Mouse (Mus musculus) bone marrow macrophage, adult 2 months (primary cell): Measurements from ENCODE around the gene Brsk1. TPM values are rescaled to one million over a fixed set of nuclear protein-coding genes. Genes with fewer than 3 reads are reported as not detected.

Experiments used
- H3K27ac ChIP-seq: 2 replicates; pipeline ENCODE4 v1.5.1; 2012; ENCODE audit warnings: low read depth, low read length; ENCODE audit not compliant: insufficient read depth
- H3K4me1 ChIP-seq: 2 replicates; pipeline ENCODE4 v1.6.1; 2012; ENCODE audit warnings: low read length; ENCODE audit not compliant: control insufficient read depth, insufficient read depth
- H3K4me3 ChIP-seq: 2 replicates; pipeline ENCODE4 v1.5.1; 2012; ENCODE audit warnings: mild to moderate bottlenecking, low read length, moderate library complexity; ENCODE audit not compliant: insufficient read depth
- CTCF ChIP-seq: IDR thresholded peaks from 2 replicates; pipeline ENCODE4 v1.5.1; 2012; ENCODE audit warnings: low read depth, mild to moderate bottlenecking, low read length, moderate library complexity
- POLR2A ChIP-seq: IDR thresholded peaks from 2 replicates; pipeline ENCODE4 v1.6.1; 2012; ENCODE audit warnings: mild to moderate bottlenecking, low read depth, low read length, borderline replicate concordance
- polyA plus RNA-seq: library from polyadenylated mRNA; stranded (reverse); fragments of >200 nt; gene quantifications from 2 replicates; pipeline ENCODE4 v1.2.4, GENCODE M21; 2012; ENCODE audit not compliant: missing spikeins, insufficient read depth, insufficient read length

The Brsk1 gene
- polyA plus RNA-seq, 1 experiment = not detected

GRCm38 (mm10) chr7:4654221-4654620 is 36.2 kb upstream of the Brsk1 start:
- Histone ChIP-seq H3K4me3 (peak overlapping the region; percentile 49), H3K27ac (peak overlapping the region; percentile 98), H3K4me1 (peaks cover 41% of the 10 kb centered on the region)
- no peak for TF ChIP-seq CTCF
- no peak for TF ChIP-seq POLR2A

GRCm38 (mm10) chr7:4655393-4655792 is 35.0 kb upstream of the Brsk1 start:
- no peak for TF ChIP-seq POLR2A
- Histone ChIP-seq H3K4me3 (peak overlapping the region; percentile 24), H3K4me1 (peaks cover 44% of the 10 kb centered on the region), H3K27ac (peak overlapping the region; percentile 98)

- Histone ChIP-seq H3K27ac (peak overlapping the region; percentile 98), H3K4me3 (peak overlapping the region; percentile 24; the same call in 1 of the 2 replicates), H3K4me1 (peaks cover 44% of the 10 kb centered on the region)
- TF ChIP-seq POLR2A = no peak
- TF ChIP-seq CTCF = no peak
Measured at GRCm38 (mm10) chr7:4655916-4656315, 34.5 kb upstream of the Brsk1 start.

- H3K4me3 ChIP-seq = peak overlapping the region; percentile 96
- no peak for TF ChIP-seq CTCF
- TF ChIP-seq POLR2A = no peak
- peaks cover 37% of the 10 kb centered on the region for H3K4me1 ChIP-seq
- H3K27ac ChIP-seq = peak overlapping the region; percentile 24
Measured at GRCm38 (mm10) chr7:4656818-4657217, 33.6 kb upstream of the Brsk1 start.

DNA sequence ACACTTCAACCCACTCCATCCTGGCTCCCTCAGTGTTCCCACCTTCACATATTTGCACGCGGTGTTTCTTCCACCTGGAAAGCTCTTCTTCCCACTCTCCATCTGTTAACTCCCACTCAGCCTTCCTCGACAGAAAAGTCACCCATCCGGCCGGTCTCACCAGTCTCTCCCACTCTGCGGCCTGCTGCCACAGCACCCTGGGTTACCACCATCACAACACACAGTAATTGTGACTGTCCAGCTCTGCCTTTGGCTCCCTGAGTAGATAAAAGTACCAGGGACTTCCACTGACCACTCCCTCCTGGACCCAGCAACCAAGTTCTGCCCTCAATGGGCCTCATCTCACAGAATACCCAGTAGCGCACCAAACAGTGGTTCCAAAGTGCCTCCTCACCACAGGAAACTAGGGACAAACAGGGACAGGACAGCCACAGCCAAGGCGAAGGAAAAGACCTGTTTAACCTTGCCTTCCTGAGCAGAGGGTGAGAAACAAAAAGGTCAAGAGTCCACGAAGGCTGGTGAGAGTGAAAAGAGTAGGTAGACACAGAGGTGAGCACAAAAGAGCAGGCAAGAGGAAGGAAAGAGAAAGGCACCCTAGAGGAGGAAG is 32.8 kb upstream of the Brsk1 start:
- H3K4me3 ChIP-seq = peak overlapping the region; percentile 96
- H3K27ac ChIP-seq = peak overlapping the region; percentile 75
- TF ChIP-seq POLR2A (no peak), CTCF (no peak)
- peaks cover 29% of the 10 kb centered on the region for H3K4me1 ChIP-seq

- H3K4me3 ChIP-seq = peak overlapping the region; percentile 96
- peak overlapping the region; percentile 75 for H3K27ac ChIP-seq
- H3K4me1 ChIP-seq = peaks cover 23% of the 10 kb centered on the region
- TF ChIP-seq CTCF (no peak), POLR2A (no peak)
Measured at GRCm38 (mm10) chr7:4658128-4658907, 32.1 kb upstream of the Brsk1 start.

DNA sequence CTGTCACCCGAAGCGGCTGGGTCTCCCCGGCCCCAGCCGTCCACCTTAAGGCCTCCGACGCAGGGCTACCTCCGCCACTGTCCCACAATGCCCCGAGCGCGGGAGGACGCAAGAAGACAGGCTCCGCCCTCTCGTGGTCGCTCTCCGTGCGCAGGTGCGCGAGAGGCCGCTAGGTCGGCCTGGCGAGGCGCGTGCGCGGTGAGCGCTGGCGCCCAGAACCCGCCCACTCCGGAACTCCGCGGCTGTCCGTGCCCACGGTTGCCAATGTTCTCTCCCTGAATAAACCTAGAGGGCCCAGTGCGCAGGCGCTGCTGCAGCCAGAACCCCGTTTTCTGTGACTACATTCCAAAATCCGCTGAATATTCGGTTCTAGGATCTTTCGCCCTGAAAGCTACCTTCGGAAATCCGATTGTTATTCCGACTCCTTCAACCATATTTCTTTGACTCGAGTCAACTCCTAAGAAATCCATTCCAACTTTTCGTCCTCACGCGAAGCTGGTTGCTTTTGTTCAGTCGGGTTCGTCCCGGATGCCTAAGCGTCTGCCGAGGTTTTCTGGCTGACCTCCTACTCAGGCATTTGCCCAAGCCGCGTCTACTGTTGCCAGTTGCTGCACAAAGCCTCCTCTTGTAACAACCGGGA is 31.4 kb upstream of the Brsk1 start, which contains the start of gene Ppp6r1:
Ppp6r1 (minus strand) TSS at position 108 of the 640 bp plus-strand sequence.
- Histone ChIP-seq H3K4me3 (peak within 1 kb of the TSS; percentile 96), H3K27ac (peak within 1 kb of the TSS; percentile 77), H3K4me1 (peaks cover 20% of the 10 kb centered on the region)
- no peak for TF ChIP-seq CTCF
- no peak for TF ChIP-seq POLR2A

DNA sequence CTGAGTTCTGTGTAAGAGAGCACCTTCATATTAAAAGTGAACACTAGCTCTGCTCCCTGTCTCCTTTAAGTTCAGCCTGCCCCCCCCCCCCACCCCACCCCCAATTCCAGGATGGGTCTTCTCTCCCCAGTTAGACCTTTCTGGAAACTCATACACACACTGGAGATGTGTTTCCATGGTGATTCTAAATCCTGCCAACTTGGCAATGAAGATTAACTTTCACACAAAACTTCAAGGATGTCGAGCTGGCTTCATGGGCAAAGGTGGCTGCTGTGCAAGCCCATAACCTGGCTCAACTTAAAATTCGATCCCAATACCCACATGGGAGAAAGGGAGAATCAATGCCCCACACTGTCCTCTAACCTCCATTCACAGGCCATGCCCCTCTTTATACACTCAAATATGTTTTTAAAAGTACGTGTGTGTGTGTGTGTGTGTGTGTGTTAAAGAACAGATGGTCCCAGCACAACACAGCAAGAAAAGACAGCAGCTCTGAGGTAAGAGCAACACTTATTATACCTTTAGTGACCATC is 30.4 kb upstream of the Brsk1 start:
- no peak overlapping the region for H3K27ac ChIP-seq
- TF ChIP-seq POLR2A (no peak), CTCF (no peak)
- peaks cover 20% of the 10 kb centered on the region for H3K4me1 ChIP-seq
- H3K4me3 ChIP-seq = no peak overlapping the region

DNA sequence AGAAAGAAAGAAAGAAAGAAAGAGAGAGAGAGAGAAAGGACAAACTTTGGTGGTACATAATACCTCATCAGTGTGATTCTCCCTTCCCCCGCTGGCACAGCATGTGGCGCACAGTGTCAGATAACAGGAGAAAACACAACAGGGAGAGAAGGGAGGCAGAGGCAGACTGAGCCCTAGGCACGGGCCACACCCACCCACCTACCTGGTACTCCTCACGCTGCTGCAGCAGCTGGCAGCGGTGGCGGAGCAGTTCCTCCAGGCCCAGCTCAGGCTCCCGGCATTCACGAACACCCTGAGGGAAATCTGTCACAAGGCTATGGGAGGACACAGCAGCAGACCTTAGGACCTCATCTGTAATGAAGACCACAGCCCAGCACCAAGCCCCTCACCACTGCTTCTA is 27.2 kb upstream of the Brsk1 start:
- Histone ChIP-seq H3K27ac (no peak overlapping the region), H3K4me1 (peaks cover 3% of the 10 kb centered on the region; the same call in 1 of the 2 replicates), H3K4me3 (no peak overlapping the region)
- TF ChIP-seq CTCF (no peak), POLR2A (no peak)
